Mouse (Mus musculus): ENCODE measurements around the gene Tmem220. TPM values are rescaled to one million over a fixed set of nuclear protein-coding genes. Genes with fewer than 3 reads are reported as not detected.

Gene Tmem220
- polyA plus RNA-seq, 1 experiment from 2014 or later, result 0.50 TPM

GRCm38 (mm10) chr11:67031603-67031915 lies 6.6 kb downstream of the Tmem220 start:
- no peaks in the 10 kb centered on the region for H3K27me3 ChIP-seq (replicated peaks; ENCODE audit: control insufficient read depth, insufficient read depth, low read length)
- no peak overlapping the region for H3K9ac ChIP-seq (ENCODE audit: low read depth, low read length)
- no peak for ATAC-seq
- H3K4me3 ChIP-seq (ENCODE audit: low read length), result no peak overlapping the region
- no peak overlapping the region for H3K27ac ChIP-seq (ENCODE audit: low read depth, low read length)
- WGBS, result 79% methylated on average over 2 of the region's 2 CpGs
- H3K9me3 ChIP-seq (ENCODE audit: control insufficient read depth, low read length), result no peaks in the 10 kb centered on the region
- no peaks in the 10 kb centered on the region for H3K4me1 ChIP-seq (ENCODE audit: control insufficient read depth, insufficient read depth, low read depth, low read length)
- H3K36me3 ChIP-seq (ENCODE audit: control insufficient read depth, insufficient read depth, low read length), result no peaks in the 10 kb centered on the region
- no peak overlapping the region for H3K4me2 ChIP-seq (ENCODE audit: low read length)

- H3K36me3 ChIP-seq (ENCODE audit: control insufficient read depth, insufficient read depth, low read length), result peaks cover 11% of the 10 kb centered on the region
- 91% methylated on average over 4 of the region's 4 CpGs for WGBS
- H3K4me2 ChIP-seq (ENCODE audit: low read length), result no peak overlapping the region
- no peak for ATAC-seq
- H3K9ac ChIP-seq (ENCODE audit: low read depth, low read length), result no peak overlapping the region
- H3K4me3 ChIP-seq (ENCODE audit: low read length), result no peak overlapping the region
- H3K27ac ChIP-seq (ENCODE audit: low read depth, low read length), result no peak overlapping the region
- no peaks in the 10 kb centered on the region for H3K27me3 ChIP-seq (replicated peaks; ENCODE audit: control insufficient read depth, insufficient read depth, low read length)
- no peaks in the 10 kb centered on the region for H3K9me3 ChIP-seq (ENCODE audit: control insufficient read depth, low read length)
- H3K4me1 ChIP-seq (ENCODE audit: control insufficient read depth, insufficient read depth, low read depth, low read length), result no peaks in the 10 kb centered on the region
These were observed 10.0 kb downstream of the Tmem220 start for GRCm38 (mm10) chr11:67034775-67035485.

GRCm38 (mm10) chr11:67036229-67036628 lies 11.3 kb downstream of the Tmem220 start:
- no peaks in the 10 kb centered on the region for H3K9me3 ChIP-seq (ENCODE audit: control insufficient read depth, low read length)

DNA sequence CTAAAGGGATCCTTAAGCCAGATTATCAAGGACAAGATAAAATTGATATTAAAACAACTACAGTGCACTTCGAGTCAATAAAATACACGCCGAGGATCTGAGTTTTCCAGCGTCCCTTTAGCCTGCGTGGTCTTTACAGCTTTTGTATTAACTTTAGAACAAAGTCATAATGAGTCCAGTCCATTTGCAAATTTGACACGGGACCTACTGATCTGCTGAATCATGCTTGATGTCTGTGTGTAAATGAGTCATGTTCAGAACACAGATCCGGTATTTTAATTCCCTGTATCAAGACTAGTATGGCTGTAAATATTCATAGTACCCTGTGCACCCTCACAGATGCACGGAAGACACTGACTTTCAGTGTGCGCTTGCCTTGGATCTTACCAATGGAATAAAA lies 11.9 kb downstream of the Tmem220 start:
- no peak overlapping the region for H3K9ac ChIP-seq (ENCODE audit: low read depth, low read length)
- 95% methylated on average over 9 of the region's 9 CpGs for WGBS
- no peak for ATAC-seq
- H3K4me3 ChIP-seq (ENCODE audit: low read length), result no peak overlapping the region
- no peak overlapping the region for H3K27ac ChIP-seq (ENCODE audit: low read depth, low read length)
- H3K36me3 ChIP-seq (ENCODE audit: control insufficient read depth, insufficient read depth, low read length), result peaks cover 28% of the 10 kb centered on the region
- no peaks in the 10 kb centered on the region for H3K27me3 ChIP-seq (replicated peaks; ENCODE audit: control insufficient read depth, insufficient read depth, low read length)
- H3K4me2 ChIP-seq (ENCODE audit: low read length), result no peak overlapping the region
- H3K9me3 ChIP-seq (ENCODE audit: control insufficient read depth, low read length), result no peaks in the 10 kb centered on the region
- no peaks in the 10 kb centered on the region for H3K4me1 ChIP-seq (ENCODE audit: control insufficient read depth, insufficient read depth, low read depth, low read length)

More at GRCm38 (mm10) chr11:67036229-67036628, 11.3 kb downstream of the Tmem220 start:
- WGBS, result 92% methylated on average over 6 of the region's 6 CpGs
- Histone ChIP-seq H3K4me2 (ENCODE audit: low read length) (no peak overlapping the region), H3K4me1 (ENCODE audit: control insufficient read depth, insufficient read depth, low read depth, low read length) (no peaks in the 10 kb centered on the region), H3K9ac (ENCODE audit: low read depth, low read length) (no peak overlapping the region), H3K4me3 (ENCODE audit: low read length) (no peak overlapping the region), H3K27me3 (replicated peaks; ENCODE audit: control insufficient read depth, insufficient read depth, low read length) (no peaks in the 10 kb centered on the region), H3K36me3 (ENCODE audit: control insufficient read depth, insufficient read depth, low read length) (peaks cover 22% of the 10 kb centered on the region), H3K27ac (ENCODE audit: low read depth, low read length) (no peak overlapping the region)
- ATAC-seq, result no peak

- no peak overlapping the region for H3K27ac ChIP-seq (ENCODE audit: low read depth, low read length)
- H3K4me1 ChIP-seq (ENCODE audit: control insufficient read depth, insufficient read depth, low read depth, low read length), result no peaks in the 10 kb centered on the region
- 89% methylated on average over 3 of the region's 3 CpGs for WGBS
- no peak overlapping the region for H3K9ac ChIP-seq (ENCODE audit: low read depth, low read length)
- H3K4me3 ChIP-seq (ENCODE audit: low read length), result no peak overlapping the region
- no peak overlapping the region for H3K4me2 ChIP-seq (ENCODE audit: low read length)
- no peaks in the 10 kb centered on the region for H3K9me3 ChIP-seq (ENCODE audit: control insufficient read depth, low read length)
- no peaks in the 10 kb centered on the region for H3K27me3 ChIP-seq (replicated peaks; ENCODE audit: control insufficient read depth, insufficient read depth, low read length)
- peaks cover 28% of the 10 kb centered on the region for H3K36me3 ChIP-seq (ENCODE audit: control insufficient read depth, insufficient read depth, low read length)
- ATAC-seq, result no peak
These were observed 14.8 kb downstream of the Tmem220 start for GRCm38 (mm10) chr11:67039799-67040198.

- no peaks in the 10 kb centered on the region for H3K9me3 ChIP-seq (ENCODE audit: control insufficient read depth, low read length)
- ATAC-seq, result no peak
These were observed 15.5 kb downstream of the Tmem220 start for GRCm38 (mm10) chr11:67040483-67040882.

DNA sequence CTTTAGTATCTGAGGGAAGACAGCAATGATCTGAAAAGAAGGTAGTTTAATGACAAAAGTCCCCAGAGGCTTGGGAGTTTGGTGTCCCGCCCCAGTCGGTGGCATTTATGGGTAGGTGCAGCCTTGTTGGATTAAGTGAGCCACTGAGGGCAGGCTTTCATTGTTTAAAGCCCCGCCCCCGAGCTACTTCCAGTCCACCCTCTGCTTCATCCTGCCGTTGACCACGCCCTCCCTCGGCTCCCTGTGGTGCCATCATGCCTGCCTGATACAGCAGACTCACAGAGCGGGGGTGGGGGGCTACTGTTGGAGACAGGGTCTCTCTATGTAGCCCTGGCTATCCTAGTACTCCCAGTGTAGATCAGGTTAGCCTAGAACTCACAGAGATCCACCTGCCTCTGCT lies 18.1 kb downstream of the Tmem220 start:
- no peak overlapping the region for H3K4me2 ChIP-seq (ENCODE audit: low read length)
- ATAC-seq, result no peak
- H3K27me3 ChIP-seq (replicated peaks; ENCODE audit: control insufficient read depth, insufficient read depth, low read length), result no peaks in the 10 kb centered on the region
- 50% methylated on average over 8 of the region's 8 CpGs for WGBS
- no peaks in the 10 kb centered on the region for H3K9me3 ChIP-seq (ENCODE audit: control insufficient read depth, low read length)
- H3K4me1 ChIP-seq (ENCODE audit: control insufficient read depth, insufficient read depth, low read depth, low read length), result no peaks in the 10 kb centered on the region
- no peak overlapping the region for H3K9ac ChIP-seq (ENCODE audit: low read depth, low read length)
- no peak overlapping the region for H3K4me3 ChIP-seq (ENCODE audit: low read length)
- no peak overlapping the region for H3K27ac ChIP-seq (ENCODE audit: low read depth, low read length)
- peaks cover 22% of the 10 kb centered on the region for H3K36me3 ChIP-seq (ENCODE audit: control insufficient read depth, insufficient read depth, low read length)

More at GRCm38 (mm10) chr11:67040483-67040882, 15.5 kb downstream of the Tmem220 start:
- Histone ChIP-seq H3K4me3 (ENCODE audit: low read length) (no peak overlapping the region), H3K27ac (ENCODE audit: low read depth, low read length) (no peak overlapping the region), H3K9ac (ENCODE audit: low read depth, low read length) (no peak overlapping the region), H3K4me1 (ENCODE audit: control insufficient read depth, insufficient read depth, low read depth, low read length) (no peaks in the 10 kb centered on the region), H3K4me2 (ENCODE audit: low read length) (no peak overlapping the region), H3K27me3 (replicated peaks; ENCODE audit: control insufficient read depth, insufficient read depth, low read length) (no peaks in the 10 kb centered on the region), H3K36me3 (ENCODE audit: control insufficient read depth, insufficient read depth, low read length) (peaks cover 28% of the 10 kb centered on the region)
- WGBS, result 98% methylated on average over 6 of the region's 6 CpGs

- Histone ChIP-seq H3K4me3 (ENCODE audit: low read length) (no peak overlapping the region), H3K9me3 (ENCODE audit: control insufficient read depth, low read length) (no peaks in the 10 kb centered on the region), H3K36me3 (ENCODE audit: control insufficient read depth, insufficient read depth, low read length) (peaks cover 17% of the 10 kb centered on the region), H3K4me1 (ENCODE audit: control insufficient read depth, insufficient read depth, low read depth, low read length) (no peaks in the 10 kb centered on the region), H3K27me3 (replicated peaks; ENCODE audit: control insufficient read depth, insufficient read depth, low read length) (no peaks in the 10 kb centered on the region), H3K4me2 (ENCODE audit: low read length) (no peak overlapping the region), H3K9ac (ENCODE audit: low read depth, low read length) (no peak overlapping the region), H3K27ac (ENCODE audit: low read depth, low read length) (no peak overlapping the region)
- 82% methylated on average over 6 of the region's 6 CpGs for whole genome bisulfite sequencing
- ATAC-seq, result no peak
These were observed 20.0 kb downstream of the Tmem220 start for GRCm38 (mm10) chr11:67044959-67045358.

- Histone ChIP-seq H3K27ac (ENCODE audit: low read depth, low read length) (no peak overlapping the region), H3K4me3 (ENCODE audit: low read length) (no peak overlapping the region), H3K4me1 (ENCODE audit: control insufficient read depth, insufficient read depth, low read depth, low read length) (peaks cover 5% of the 10 kb centered on the region), H3K27me3 (replicated peaks; ENCODE audit: control insufficient read depth, insufficient read depth, low read length) (no peaks in the 10 kb centered on the region), H3K9me3 (ENCODE audit: control insufficient read depth, low read length) (no peaks in the 10 kb centered on the region), H3K9ac (ENCODE audit: low read depth, low read length) (no peak overlapping the region), H3K36me3 (ENCODE audit: control insufficient read depth, insufficient read depth, low read length) (no peaks in the 10 kb centered on the region), H3K4me2 (ENCODE audit: low read length) (no peak overlapping the region)
- no peak for ATAC-seq
- 95% methylated on average over 5 of the region's 5 CpGs for WGBS
These were observed 22.2 kb downstream of the Tmem220 start for GRCm38 (mm10) chr11:67047199-67047598.
